Mouse (Mus musculus): ENCODE measurements around the gene Olfr827. TPM values are rescaled to one million over a fixed set of nuclear protein-coding genes. Genes with fewer than 3 reads are reported as not detected.

Olfr827 gene
- total RNA-seq (2015) (not detected in 2 replicates), total RNA-seq (2017) (not detected in 2 replicates)

GRCm38 (mm10) chr10:130214303-130214702, at the start of gene Olfr827:
TSS of gene Olfr827 (minus strand) at chr10:130214403.
- ATAC-seq (ENCODE audit: poor library complexity, severe bottlenecking), result no peak

- 0 out of 2 replicates have a peak, but pooled peaks have one; percentile 18 for ATAC-seq (ENCODE audit: poor library complexity, severe bottlenecking)
These were observed 49.0 kb upstream of the Olfr827 start for GRCm38 (mm10) chr10:130263203-130263602.

GRCm38 (mm10) chr10:130259483-130259882, 45.3 kb upstream of the Olfr827 start:
- ATAC-seq (ENCODE audit: poor library complexity, severe bottlenecking), result no peak

- no peak for ATAC-seq (ENCODE audit: poor library complexity, severe bottlenecking)
These were observed 30.1 kb upstream of the Olfr827 start for GRCm38 (mm10) chr10:130244271-130244670.

- ATAC-seq (ENCODE audit: poor library complexity, severe bottlenecking), result no peak
These were observed 24.4 kb upstream of the Olfr827 start for GRCm38 (mm10) chr10:130238318-130239209.

GRCm38 (mm10) chr10:130234576-130234975, 20.4 kb upstream of the Olfr827 start:
- no peak for ATAC-seq (ENCODE audit: poor library complexity, severe bottlenecking)

- ATAC-seq (ENCODE audit: poor library complexity, severe bottlenecking), result no peak
These were observed 17.9 kb upstream of the Olfr827 start for GRCm38 (mm10) chr10:130232117-130232516.

- 0 out of 2 replicates have a peak, but pooled peaks have one; percentile 23 for ATAC-seq (ENCODE audit: poor library complexity, severe bottlenecking)
These were observed 15.4 kb upstream of the Olfr827 start for GRCm38 (mm10) chr10:130229584-130229983.

GRCm38 (mm10) chr10:130228246-130228645, 14.0 kb upstream of the Olfr827 start:
- peak; percentile 93 for ATAC-seq (ENCODE audit: poor library complexity, severe bottlenecking)

GRCm38 (mm10) chr10:130225034-130225433, 10.8 kb upstream of the Olfr827 start:
- ATAC-seq (ENCODE audit: poor library complexity, severe bottlenecking), result no peak

- no peak for ATAC-seq (ENCODE audit: poor library complexity, severe bottlenecking)
These were observed 30.1 kb downstream of the Olfr827 start, which contains the start of gene Olfr826 for GRCm38 (mm10) chr10:130184086-130184485. TSS of gene Olfr826 (minus strand) at chr10:130184186.

GRCm38 (mm10) chr10:130166666-130167065, 47.5 kb downstream of the Olfr827 start, which contains the start of gene Olfr825:
TSS of gene Olfr825 (minus strand) at chr10:130166766.
- no peak for ATAC-seq (ENCODE audit: poor library complexity, severe bottlenecking)

GRCm38 (mm10) chr10:130165196-130165595, 49.0 kb downstream of the Olfr827 start:
- no peak for ATAC-seq (ENCODE audit: poor library complexity, severe bottlenecking)

Other genes starting within 250 kb of the Olfr827 start
- gene Olfr819, start 247.1 kb downstream of the Olfr827 start, total RNA-seq (2015), result not detected in 2 replicates
- gene Olfr819, start 247.1 kb downstream of the Olfr827 start, total RNA-seq (2017), result not detected in 2 replicates
- gene Olfr247, start 238.3 kb downstream of the Olfr827 start, total RNA-seq (2015), result not detected in 2 replicates
- not detected in 2 replicates for gene Olfr247, start 238.3 kb downstream of the Olfr827 start, total RNA-seq (2017)
- not detected in 2 replicates for gene Gm10310, start 229.3 kb downstream of the Olfr827 start, total RNA-seq (2015)
- not detected in 2 replicates for gene Gm10310, start 229.3 kb downstream of the Olfr827 start, total RNA-seq (2017)
- not detected in 2 replicates for gene Olfr820, start 201.8 kb downstream of the Olfr827 start, total RNA-seq (2015)
- gene Olfr820, start 201.8 kb downstream of the Olfr827 start, total RNA-seq (2017), result not detected in 2 replicates
- not detected in 2 replicates for gene Olfr821, start 184.1 kb downstream of the Olfr827 start, total RNA-seq (2015)
- gene Olfr821, start 184.1 kb downstream of the Olfr827 start, total RNA-seq (2017), result not detected in 2 replicates
- not detected in 2 replicates for gene Olfr822, start 143.2 kb downstream of the Olfr827 start, total RNA-seq (2015)
- not detected in 2 replicates for gene Olfr822, start 143.2 kb downstream of the Olfr827 start, total RNA-seq (2017)
- not detected in 2 replicates for gene Olfr823, start 99.0 kb downstream of the Olfr827 start, total RNA-seq (2015)
- not detected in 2 replicates for gene Olfr823, start 99.0 kb downstream of the Olfr827 start, total RNA-seq (2017)
- gene Olfr824, start 84.4 kb downstream of the Olfr827 start, total RNA-seq (2015), result not detected in 2 replicates
- gene Olfr824, start 84.4 kb downstream of the Olfr827 start, total RNA-seq (2017), result not detected in 2 replicates
- not detected in 2 replicates for gene Olfr825, start 47.6 kb downstream of the Olfr827 start, total RNA-seq (2015)
- gene Olfr825, start 47.6 kb downstream of the Olfr827 start, total RNA-seq (2017), result not detected in 2 replicates
- not detected in 2 replicates for gene Olfr826, start 30.2 kb downstream of the Olfr827 start, total RNA-seq (2015)
- not detected in 2 replicates for gene Olfr826, start 30.2 kb downstream of the Olfr827 start, total RNA-seq (2017)
- gene Neurod4, start 65.8 kb upstream of the Olfr827 start, total RNA-seq (2015), result not detected in 2 replicates
- not detected in 2 replicates for gene Neurod4, start 65.8 kb upstream of the Olfr827 start, total RNA-seq (2017)
- gene Tespa1, start 108.5 kb upstream of the Olfr827 start, total RNA-seq (2015), result 8.2 and 18.6 TPM in 2 replicates
- 15.5 and 32.0 TPM in 2 replicates for gene Tespa1, start 108.5 kb upstream of the Olfr827 start, total RNA-seq (2017)
- gene Vmn2r84, start 179.9 kb upstream of the Olfr827 start, total RNA-seq (2015), result not detected in 2 replicates
- gene Vmn2r84, start 179.9 kb upstream of the Olfr827 start, total RNA-seq (2017), result not detected in 2 replicates
- gene Vmn2r85, start 215.3 kb upstream of the Olfr827 start, total RNA-seq (2015), result not detected in 2 replicates
- gene Vmn2r85, start 215.3 kb upstream of the Olfr827 start, total RNA-seq (2017), result not detected in 2 replicates
- not detected in 2 replicates for gene Vmn2r86, start 241.6 kb upstream of the Olfr827 start, total RNA-seq (2015)
- gene Vmn2r86, start 241.6 kb upstream of the Olfr827 start, total RNA-seq (2017), result not detected in 2 replicates